In genomic region chr6:83673395-83673794, GRCm38 (mm10) we compare ENCODE assay signal across 8 mouse cellular contexts. TPM values are rescaled to one million over a fixed set of nuclear protein-coding genes. Genes with fewer than 3 reads are reported as not detected.
DNase-seq lines count a peak whose midpoint lies in the region; ATAC-seq and TF ChIP-seq lines count a peak whose summit lies in the region.
"Had no signal": no experiment of that assay in that cellular context is flagged by ENCODE, and none has a peak within 500 bp of the region (broad histone marks: within the 10 kb centered on the region; RNA-seq: fewer than 3 reads in every experiment).

No protein-coding gene starts in this region.

- ATAC-seq in hematopoietic stem cell, adult 5-6 weeks (replicated peaks in 1 of 2; ENCODE audit: insufficient read depth in 1 of 2, low FRiP score in 2 of 2, low TSS enrichment in 1 of 2, low read depth in 1 of 2, poor library complexity in 2 of 2, severe bottlenecking in 2 of 2) = peak; percentile 72 to 73; a peak in 3 of 4 replicates
- 0 out of 2 replicates have a peak, but pooled peaks have one; percentile 45 for ATAC-seq in midbrain, embryonic 16.5 days

- no peaks in the 10 kb centered on the region for H3K79me2 ChIP-seq in MEL (ENCODE audit: control insufficient read depth, insufficient read depth, low read length, poor library complexity)

- DNase-seq in MEL (ENCODE audit: low read depth, low spot score) = peak; percentile 77
- DNase-seq in adrenal gland, adult 8-10 months = peak; percentile 39
- DNase-seq in embryo, embryonic 9.5 days (ENCODE audit: extremely low spot score) = peak; percentile 68
- DNase-seq in left cerebral cortex, adult 8-10 months (ENCODE audit: low spot score in 2 of 2) = peak; percentile 18 to 53
- DNase-seq in telencephalon, adult 2 months (ENCODE audit: low read depth, low spot score) = peak; percentile 49

- no peak for TF ChIP-seq EP300 in MEL (IDR thresholded peaks at IDR 0.05; ENCODE audit: low read depth in 1 of 2, low read length in 2 of 2)

- no peak overlapping the region for H3K4me3 ChIP-seq in MEL (ENCODE audit: control insufficient read depth in 1 of 2, insufficient read depth in 1 of 2, low read depth in 2 of 2, low read length in 2 of 2)
- H3K4me3 ChIP-seq in midbrain, embryonic 16.5 days (ENCODE audit: low read depth, low read length) = no peak overlapping the region
- H3K4me3 ChIP-seq: megakaryocyte, embryonic 14.5 days had no signal

- TF ChIP-seq POLR2A in MEL (IDR thresholded peaks at IDR 0.05; ENCODE audit: control insufficient read depth in 1 of 2, insufficient read depth in 1 of 2, low read depth in 1 of 2, low read length in 2 of 2, poor library complexity in 1 of 2) = no peak

- H3K9ac ChIP-seq in MEL (ENCODE audit: control insufficient read depth, low read depth, low read length, poor library complexity, severe bottlenecking) = no peak overlapping the region
- no peak overlapping the region for H3K9ac ChIP-seq in midbrain, embryonic 16.5 days (ENCODE audit: low read depth, low read length)

- H3K27ac ChIP-seq in MEL (ENCODE audit: control insufficient read depth, low read depth, low read length) = no peak overlapping the region
- no peak overlapping the region for H3K27ac ChIP-seq in midbrain, embryonic 16.5 days (ENCODE audit: low read length)

- 4% methylated on average over 4 of the region's 4 CpGs for WGBS in midbrain, embryonic 16.5 days

- no peaks in the 10 kb centered on the region for H3K36me3 ChIP-seq in MEL (ENCODE audit: control insufficient read depth in 1 of 2, insufficient read depth in 2 of 2, low read length in 2 of 2)
- H3K36me3 ChIP-seq in midbrain, embryonic 16.5 days (ENCODE audit: control insufficient read depth, insufficient read depth, low read length) = no peaks in the 10 kb centered on the region

- peaks cover 4 to 8% of the 10 kb centered on the region in 2 experiments for H3K27me3 ChIP-seq in MEL (ENCODE audit: control insufficient read depth in 1 of 2, insufficient read depth in 2 of 2, low read length in 2 of 2)
- H3K27me3 ChIP-seq in midbrain, embryonic 16.5 days (ENCODE audit: control insufficient read depth, insufficient read depth, low read depth, low read length) = peaks cover 2% of the 10 kb centered on the region; the same call in 1 of the 2 replicates

- H3K9me3 ChIP-seq in MEL (replicated peaks; ENCODE audit: insufficient read depth, low read length) = no peaks in the 10 kb centered on the region
- no peaks in the 10 kb centered on the region for H3K9me3 ChIP-seq in midbrain, embryonic 16.5 days (replicated peaks; ENCODE audit: control insufficient read depth, low read length, poor library complexity, severe bottlenecking)
- H3K9me3 ChIP-seq: megakaryocyte, embryonic 14.5 days had no signal

- TF ChIP-seq CTCF in MEL (IDR thresholded peaks at IDR 0.05 in 2 of 3, conservative IDR thresholded peaks at IDR 0.05 in 1 of 3; ENCODE audit: control insufficient read depth in 1 of 3, insufficient read depth in 1 of 3, low read depth in 2 of 3, low read length in 3 of 3, poor library complexity in 1 of 3, severe bottlenecking in 1 of 3) = peak; percentile 85 to 92 (median 86)

- peak; percentile 86 for TF ChIP-seq RAD21 in MEL (IDR thresholded peaks at IDR 0.05; ENCODE audit: low read depth, low read length)

- H3K4me2 ChIP-seq in midbrain, embryonic 16.5 days (ENCODE audit: low read length) = no peak overlapping the region

- H3K4me1 ChIP-seq in MEL (ENCODE audit: control insufficient read depth in 1 of 2, insufficient read depth in 2 of 2, low read length in 2 of 2) = no peaks in the 10 kb centered on the region
- H3K4me1 ChIP-seq in midbrain, embryonic 16.5 days (ENCODE audit: control insufficient read depth, insufficient read depth, low read length) = no peaks in the 10 kb centered on the region
- H3K4me1 ChIP-seq: megakaryocyte, embryonic 14.5 days had no signal

TF ChIP-seq in MEL, 35 proteins besides CTCF, POLR2A, EP300 and RAD21:
- TF ChIP-seq POLR2AphosphoS5 (IDR thresholded peaks at IDR 0.05; ENCODE audit: borderline replicate concordance, low read depth, low read length) (no peak), ELF1 (IDR thresholded peaks at IDR 0.05; ENCODE audit: low read depth, low read length) (no peak), MAX (IDR thresholded peaks at IDR 0.05; ENCODE audit: low read length) (no peak), ZC3H11A (IDR thresholded peaks at IDR 0.05; ENCODE audit: low read depth, low read length) (peak; percentile 55), TBP (IDR thresholded peaks at IDR 0.05; ENCODE audit: low read depth, low read length) (no peak), GATA1 (IDR thresholded peaks at IDR 0.05; ENCODE audit: low read depth, low read length) (no peak), TAL1 (IDR thresholded peaks at IDR 0.05; ENCODE audit: low read length) (no peak), POLR2AphosphoS2 (IDR thresholded peaks at IDR 0.05; ENCODE audit: low read length) (no peak), SMC3 (IDR thresholded peaks at IDR 0.05; ENCODE audit: low read depth, low read length) (peak; percentile 72), CHD2 (IDR thresholded peaks at IDR 0.05; ENCODE audit: low read length) (no peak), MAZ (IDR thresholded peaks at IDR 0.05; ENCODE audit: low read depth, low read length) (no peak), RCOR1 (IDR thresholded peaks at IDR 0.05; ENCODE audit: low read depth, low read length) (no peak)

RNA-seq across cellular contexts. Expression of gene Cd207, which starts 4.3 kb away (rescaled TPM):
- total RNA-seq in MEL (2012; rRNA removed) = not detected in 2 replicates
- polyA plus RNA-seq in MEL (2012; ENCODE audit: insufficient read depth in 1 of 2, insufficient read length in 2 of 2, low read depth in 1 of 2, low replicate concordance in 2 of 2, missing spikeins in 1 of 2) = not detected
- under 1 TPM in 2 of 4 experiments, not detected in 2; 0.20 to 0.22 TPM for total RNA-seq in adrenal gland, adult 8-10 months (2022)
- total RNA-seq in hematopoietic stem cell, adult 5-6 weeks (2017) = not detected in 2 replicates
- total RNA-seq in left cerebral cortex, adult 8-10 months (2022) = under 1 TPM in 1 of 4 experiments, not detected in 3; 0.21 TPM
- not detected in 2 replicates for polyA plus RNA-seq in midbrain, embryonic 16.5 days (2015; fragmentation: Nextera tagmentation; extraction: Ambion mirVana)

RNA-seq across cellular contexts. Expression of gene Clec4f, which starts 17.4 kb away (rescaled TPM):
- total RNA-seq in MEL (2012; rRNA removed) = not detected in 2 replicates
- not detected for polyA plus RNA-seq in MEL (2012; ENCODE audit: insufficient read depth in 1 of 2, insufficient read length in 2 of 2, low read depth in 1 of 2, low replicate concordance in 2 of 2, missing spikeins in 1 of 2)
- not detected for total RNA-seq in adrenal gland, adult 8-10 months (2022)
- not detected in 2 replicates for total RNA-seq in hematopoietic stem cell, adult 5-6 weeks (2017)
- not detected for total RNA-seq in left cerebral cortex, adult 8-10 months (2022)
- not detected in 2 replicates for polyA plus RNA-seq in midbrain, embryonic 16.5 days (2015; fragmentation: Nextera tagmentation; extraction: Ambion mirVana)

RNA-seq across cellular contexts. Expression of gene Vax2, which starts 37.7 kb away (rescaled TPM):
- 0.39 and 0.46 TPM in 2 replicates for total RNA-seq in MEL (2012; rRNA removed)
- polyA plus RNA-seq in MEL (2012; ENCODE audit: insufficient read depth in 1 of 2, insufficient read length in 2 of 2, low read depth in 1 of 2, low replicate concordance in 2 of 2, missing spikeins in 1 of 2) = 1 to 10 TPM in 1 of 2 experiments, not detected in 1; 3.2 TPM
- not detected for total RNA-seq in adrenal gland, adult 8-10 months (2022)
- total RNA-seq in hematopoietic stem cell, adult 5-6 weeks (2017) = not detected in 2 replicates
- total RNA-seq in left cerebral cortex, adult 8-10 months (2022) = not detected
- polyA plus RNA-seq in midbrain, embryonic 16.5 days (2015; fragmentation: Nextera tagmentation; extraction: Ambion mirVana) = 0.16 TPM in 1 of 2 replicates, not detected in the other
